Mouse (Mus musculus): ENCODE measurements at regions not wholly inside any gene's neighbourhood (a gene's known extent, or its start where the extent isn't known, plus 50 kb on each side); places are given as distances from the start of the nearest gene placed in this dataset.
A peak's percentile ranks its signal among the peaks of the same experiment; 100 is the strongest.

- DNase-seq (ENCODE audit: low read depth in 1 of 2, low spot score in 2 of 2), result no peak
Observed at GRCm38 (mm10) chr2:45389902-45390492, 272.8 kb upstream of the Zeb2 start.

- no peak for DNase-seq (ENCODE audit: low read depth in 1 of 2, low spot score in 2 of 2)
Observed at GRCm38 (mm10) chr2:45371268-45371667, 254.1 kb upstream of the Zeb2 start.

DNA sequence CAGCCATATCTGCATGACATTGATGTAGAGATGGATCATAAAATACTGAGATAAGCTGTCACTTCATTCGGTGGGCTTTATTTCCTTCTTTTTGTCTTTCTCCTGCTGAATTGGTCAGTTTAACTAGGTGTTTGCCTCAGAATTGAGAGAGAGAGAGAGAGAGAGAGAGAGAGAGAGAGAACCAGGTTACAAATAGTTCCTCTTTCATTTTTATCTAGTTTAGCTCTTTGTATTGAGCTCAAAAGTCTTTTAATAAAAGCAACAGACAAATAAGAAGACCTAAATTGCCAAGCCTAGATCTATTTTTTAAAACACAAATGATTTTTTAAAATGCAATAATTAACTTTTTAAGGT lies 253.4 kb upstream of the Zeb2 start:
- no peak for DNase-seq (ENCODE audit: low read depth in 1 of 2, low spot score in 2 of 2)

DNA sequence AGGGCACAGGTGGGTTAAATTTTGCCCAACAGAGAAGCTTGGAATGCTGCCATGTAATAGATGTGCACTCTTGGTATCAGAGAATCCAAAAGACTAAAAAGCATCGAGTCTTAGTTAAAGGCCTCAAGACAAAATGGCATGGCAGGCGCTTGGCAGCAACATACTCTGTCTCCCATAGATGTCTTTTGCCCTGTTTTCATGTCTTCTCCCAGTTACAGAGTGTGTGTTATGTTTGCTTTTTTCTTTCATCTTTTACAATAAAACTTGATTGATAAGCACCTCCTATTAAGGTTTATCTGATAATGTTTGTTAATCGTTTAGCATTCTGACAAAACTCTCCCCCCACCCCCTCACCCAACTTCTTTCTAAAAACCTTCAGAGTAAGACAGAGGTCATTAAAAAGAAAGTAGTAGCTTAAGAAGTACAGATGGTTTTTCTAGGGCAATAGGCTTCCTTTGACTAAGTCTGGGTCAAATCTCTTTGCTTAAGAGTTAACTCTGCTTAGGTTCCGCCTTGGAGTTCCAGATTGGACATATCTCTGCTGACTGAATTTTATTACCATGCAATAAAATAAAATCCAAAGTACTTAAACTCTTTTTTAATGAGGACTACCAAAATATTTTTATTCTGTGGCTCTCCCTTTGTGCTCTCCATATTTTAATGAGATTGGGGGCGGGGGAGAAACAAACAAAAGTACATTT lies 252.9 kb upstream of the Zeb2 start:
- no peak for DNase-seq (ENCODE audit: low read depth in 1 of 2, low spot score in 2 of 2)

- no peak for DNase-seq (ENCODE audit: low read depth in 1 of 2, low spot score in 2 of 2)
Observed at GRCm38 (mm10) chr2:45369432-45369831, 252.2 kb upstream of the Zeb2 start.

DNA sequence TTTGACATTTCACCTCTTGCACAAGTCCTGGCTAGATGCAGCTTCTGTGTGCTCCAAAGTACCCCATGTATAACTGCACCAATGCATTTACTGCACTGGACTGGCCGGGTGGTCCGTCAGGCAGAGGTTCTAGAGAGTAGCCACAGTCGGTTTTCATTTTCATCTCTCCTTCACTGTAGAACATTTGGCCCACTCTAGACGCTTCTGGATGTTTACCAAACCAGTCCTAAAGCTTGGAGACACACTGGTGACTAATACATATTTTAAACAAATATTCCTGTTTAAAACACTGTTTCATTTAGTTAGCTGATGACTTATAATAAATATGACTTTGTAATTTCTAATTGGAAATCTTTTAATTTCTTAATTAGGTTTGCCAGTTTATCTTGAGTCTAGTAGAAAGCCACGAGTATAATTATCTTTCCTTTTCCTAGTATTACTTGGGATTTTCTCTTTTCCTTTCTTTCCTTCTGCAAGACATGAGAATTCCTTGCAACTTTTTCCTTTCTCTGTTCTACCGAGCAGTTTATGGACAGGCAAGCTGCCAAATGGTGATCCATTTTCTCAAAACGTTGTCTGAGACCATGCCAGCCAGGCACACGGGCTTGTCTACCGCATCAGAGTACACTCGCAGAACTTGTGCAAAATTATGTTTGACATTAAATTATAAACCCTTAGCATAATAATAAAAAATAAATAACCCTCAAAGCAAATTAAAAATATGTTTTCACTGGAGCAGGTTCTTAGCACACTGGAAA lies 250.4 kb upstream of the Zeb2 start:
- no peak for DNase-seq (ENCODE audit: low read depth in 1 of 2, low spot score in 2 of 2)

DNA sequence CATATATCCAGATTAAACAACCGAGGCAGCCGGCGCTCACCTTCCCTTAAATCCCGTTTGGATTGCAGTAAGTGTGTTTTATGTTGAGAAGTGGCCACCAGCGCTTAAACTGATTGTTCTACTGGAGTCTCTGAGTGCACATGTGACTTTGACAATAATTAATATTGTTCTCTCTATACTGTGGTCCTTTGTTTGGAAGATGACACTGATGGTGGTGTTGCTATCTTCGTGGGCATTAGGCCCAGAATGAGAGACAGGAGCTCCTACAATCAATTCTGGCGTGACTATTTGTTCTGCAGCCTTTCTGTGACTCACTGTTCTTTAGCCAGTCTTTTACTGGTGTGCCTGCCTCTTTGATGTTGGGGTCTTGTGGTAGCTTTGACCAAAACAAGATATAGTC lies 240.1 kb upstream of the Zeb2 start:
- no peak for DNase-seq (ENCODE audit: low read depth in 1 of 2, low spot score in 2 of 2)

DNA sequence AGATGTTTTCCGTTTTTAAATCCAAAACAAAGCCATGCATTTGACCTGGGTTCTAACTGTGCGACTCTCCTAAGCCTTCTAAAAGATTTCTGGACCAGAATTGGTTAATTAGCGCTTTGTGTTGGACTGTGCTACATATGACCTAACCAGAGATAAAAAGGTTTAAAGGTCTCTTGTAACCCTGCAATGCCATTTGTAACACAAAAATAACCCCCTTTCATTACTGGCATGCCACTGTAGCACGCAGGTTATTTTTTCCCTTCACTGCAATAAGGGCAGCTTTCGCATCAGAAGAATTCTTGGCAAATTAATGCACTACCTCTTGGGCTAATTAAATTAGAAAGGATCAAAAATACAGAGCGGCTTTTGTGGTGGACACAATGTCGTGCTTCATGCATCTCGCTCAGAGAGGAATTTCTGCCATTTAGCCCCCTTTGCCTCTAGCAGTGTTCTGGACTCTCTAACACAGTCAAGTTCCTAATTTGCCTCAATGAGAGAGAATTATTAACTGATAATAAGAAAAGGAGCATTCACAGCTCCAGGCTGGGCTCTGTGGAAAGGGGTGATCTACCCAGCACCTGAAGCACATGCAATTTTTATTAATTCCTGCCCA lies 239.5 kb upstream of the Zeb2 start:
- DNase-seq (ENCODE audit: low read depth in 1 of 2, low spot score in 2 of 2), result no peak

DNA sequence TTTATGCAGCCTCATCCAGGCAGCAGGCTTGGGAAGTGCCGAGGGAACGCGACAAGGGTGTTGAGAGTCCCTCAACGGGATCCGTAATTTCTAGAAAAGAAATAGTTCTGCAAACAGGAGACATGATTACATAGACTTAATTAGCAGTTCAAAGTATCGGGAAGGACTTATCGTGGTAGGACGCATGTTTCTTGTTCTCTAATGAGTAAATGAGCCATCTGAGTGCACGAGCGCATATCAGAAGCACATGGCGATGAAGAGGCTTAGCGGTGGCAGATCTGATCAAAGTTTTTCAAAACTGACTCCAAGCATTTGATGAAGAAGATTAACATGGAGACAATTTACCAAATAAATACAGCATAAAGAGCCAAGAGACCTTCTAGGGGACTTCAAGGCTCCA lies 238.8 kb upstream of the Zeb2 start:
- no peak for DNase-seq (ENCODE audit: low read depth in 1 of 2, low spot score in 2 of 2)

DNA sequence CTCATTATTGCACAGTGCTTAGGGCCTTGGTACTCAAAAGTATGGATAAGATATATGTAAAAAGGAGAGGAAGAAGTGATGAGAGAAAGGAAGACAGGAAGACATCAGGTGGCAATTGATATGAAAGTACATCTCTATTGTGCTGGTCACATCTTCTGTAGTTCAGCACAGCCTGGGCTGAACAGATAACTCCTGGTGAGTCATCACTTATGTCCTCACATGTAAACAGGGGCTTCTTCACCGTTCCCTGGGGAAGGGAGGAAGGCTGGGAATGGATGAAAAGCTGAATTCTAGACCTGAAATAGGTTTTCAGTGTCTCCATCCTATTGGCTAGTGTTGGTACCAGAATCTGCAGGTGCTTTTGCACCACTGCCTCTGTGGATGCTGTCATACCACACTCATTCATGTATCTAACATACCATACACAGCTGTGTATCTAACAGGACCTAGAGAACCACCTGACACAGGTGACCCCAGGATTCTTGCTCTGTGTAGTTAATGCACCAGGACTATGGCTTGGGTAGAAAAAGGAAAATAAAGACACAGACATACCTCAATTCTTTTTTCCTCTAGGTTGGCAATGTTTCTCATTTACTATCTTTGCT lies 234.4 kb upstream of the Zeb2 start:
- no peak for DNase-seq (ENCODE audit: low read depth in 1 of 2, low spot score in 2 of 2)

- no peak for DNase-seq (ENCODE audit: low read depth in 1 of 2, low spot score in 2 of 2)
Observed at GRCm38 (mm10) chr2:45346358-45346757, 229.2 kb upstream of the Zeb2 start.

- no peak for DNase-seq (ENCODE audit: low read depth in 1 of 2, low spot score in 2 of 2)
Observed at GRCm38 (mm10) chr2:45339866-45340265, 222.7 kb upstream of the Zeb2 start.

GRCm38 (mm10) chr2:45338809-45339208 lies 221.6 kb upstream of the Zeb2 start:
- DNase-seq (ENCODE audit: low read depth in 1 of 2, low spot score in 2 of 2), result no peak

- no peak for DNase-seq (ENCODE audit: low read depth in 1 of 2, low spot score in 2 of 2)
Observed at GRCm38 (mm10) chr2:45316945-45317565, 199.9 kb upstream of the Zeb2 start.

GRCm38 (mm10) chr2:45287530-45288009 lies 170.4 kb upstream of the Zeb2 start:
- no peak for DNase-seq (ENCODE audit: low read depth in 1 of 2, low spot score in 2 of 2)

- DNase-seq (ENCODE audit: low read depth in 1 of 2, low spot score in 2 of 2), result no peak
Observed at GRCm38 (mm10) chr2:45283811-45284210, 166.6 kb upstream of the Zeb2 start.

GRCm38 (mm10) chr2:45279490-45279889 lies 162.3 kb upstream of the Zeb2 start:
- DNase-seq (ENCODE audit: low read depth in 1 of 2, low spot score in 2 of 2), result peak; percentile 75 to 87

- DNase-seq (ENCODE audit: low read depth in 1 of 2, low spot score in 2 of 2), result peak in 1 of 2 experiments; percentile 29
Observed at GRCm38 (mm10) chr2:45277602-45278001, 160.4 kb upstream of the Zeb2 start.

- DNase-seq (ENCODE audit: low read depth in 1 of 2, low spot score in 2 of 2), result peak; percentile 39 to 54
Observed at GRCm38 (mm10) chr2:45276703-45277102, 159.5 kb upstream of the Zeb2 start.

DNA sequence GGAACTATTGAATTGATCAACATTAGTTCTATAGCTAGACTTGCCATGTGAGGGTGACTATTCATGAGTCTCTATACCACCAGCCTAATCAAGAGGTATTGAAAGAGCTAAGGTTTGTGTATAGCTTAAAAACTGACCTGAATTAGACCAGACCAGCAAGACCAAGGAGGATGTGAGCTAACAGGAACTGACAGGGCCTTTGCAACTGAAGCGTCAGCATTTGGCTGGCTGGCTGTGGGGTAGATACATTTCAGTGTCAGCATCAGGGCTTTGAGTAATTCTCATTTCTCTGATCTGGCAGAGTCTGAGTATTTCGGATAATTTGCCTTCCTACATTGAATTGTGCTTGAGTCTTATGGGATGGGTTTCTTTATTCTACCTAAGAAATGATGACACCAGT lies 152.8 kb upstream of the Zeb2 start:
- no peak for DNase-seq (ENCODE audit: low read depth in 1 of 2, low spot score in 2 of 2)

GRCm38 (mm10) chr2:45265819-45266218 lies 148.6 kb upstream of the Zeb2 start:
- no peak for DNase-seq (ENCODE audit: low read depth in 1 of 2, low spot score in 2 of 2)
